Mouse (Mus musculus): ENCODE data around the gene Selenoi. TPM values are rescaled to one million over a fixed set of nuclear protein-coding genes. Genes with fewer than 3 reads are reported as not detected.

The Selenoi gene
- total RNA-seq, 2 experiments from 2014 or later: 36.7 to 37.8 TPM

Other genes starting within 250 kb of the Selenoi start
- not detected for gene Il6, start 219.5 kb upstream of the Selenoi start, total RNA-seq (2021)
- gene Tyms, start 159.0 kb upstream of the Selenoi start, total RNA-seq (2021): 1 to 10 TPM; 6.4 to 6.6 TPM
- 10 to 100 TPM; 13.1 to 13.6 TPM for gene Garem2, start 127.4 kb upstream of the Selenoi start, total RNA-seq (2021)
- 1 to 10 TPM; 2.6 to 3.5 TPM for gene 3110082J24Rik, start 126.5 kb upstream of the Selenoi start, total RNA-seq (2021)
- 10 to 100 TPM; 69.9 to 73.9 TPM for gene Hadha, start 77.4 kb upstream of the Selenoi start, total RNA-seq (2021)
- 10 to 100 TPM; 88.1 to 98.2 TPM for gene Hadhb, start 77.3 kb upstream of the Selenoi start, total RNA-seq (2021)
- gene Adgrf3, start 26.9 kb upstream of the Selenoi start, total RNA-seq (2021): not detected
- gene Drc1, start 48.8 kb downstream of the Selenoi start, total RNA-seq (2021): 10 to 100 TPM in 1 of 2 experiments, 1 to 10 TPM in 1; 8.1 to 14.3 TPM
- 1 to 10 TPM; 3.9 to 4.0 TPM for gene Otof, start 229.4 kb downstream of the Selenoi start, total RNA-seq (2021)
- gene 1700001C02Rik, start 233.5 kb downstream of the Selenoi start, total RNA-seq (2021): under 1 TPM in 1 of 2 experiments, not detected in 1; 0.42 TPM

All from layer of hippocampus, postnatal 25 days (tissue).